Mouse (Mus musculus): ENCODE results near the gene Kidins220. TPM values are rescaled to one million over a fixed set of nuclear protein-coding genes. Genes with fewer than 3 reads are reported as not detected.
A peak's percentile ranks its signal among the peaks of the same experiment; 100 is the strongest.

The Kidins220 gene
- polyA plus RNA-seq, 1 experiment from 2014 or later: 99.7 TPM

DNA sequence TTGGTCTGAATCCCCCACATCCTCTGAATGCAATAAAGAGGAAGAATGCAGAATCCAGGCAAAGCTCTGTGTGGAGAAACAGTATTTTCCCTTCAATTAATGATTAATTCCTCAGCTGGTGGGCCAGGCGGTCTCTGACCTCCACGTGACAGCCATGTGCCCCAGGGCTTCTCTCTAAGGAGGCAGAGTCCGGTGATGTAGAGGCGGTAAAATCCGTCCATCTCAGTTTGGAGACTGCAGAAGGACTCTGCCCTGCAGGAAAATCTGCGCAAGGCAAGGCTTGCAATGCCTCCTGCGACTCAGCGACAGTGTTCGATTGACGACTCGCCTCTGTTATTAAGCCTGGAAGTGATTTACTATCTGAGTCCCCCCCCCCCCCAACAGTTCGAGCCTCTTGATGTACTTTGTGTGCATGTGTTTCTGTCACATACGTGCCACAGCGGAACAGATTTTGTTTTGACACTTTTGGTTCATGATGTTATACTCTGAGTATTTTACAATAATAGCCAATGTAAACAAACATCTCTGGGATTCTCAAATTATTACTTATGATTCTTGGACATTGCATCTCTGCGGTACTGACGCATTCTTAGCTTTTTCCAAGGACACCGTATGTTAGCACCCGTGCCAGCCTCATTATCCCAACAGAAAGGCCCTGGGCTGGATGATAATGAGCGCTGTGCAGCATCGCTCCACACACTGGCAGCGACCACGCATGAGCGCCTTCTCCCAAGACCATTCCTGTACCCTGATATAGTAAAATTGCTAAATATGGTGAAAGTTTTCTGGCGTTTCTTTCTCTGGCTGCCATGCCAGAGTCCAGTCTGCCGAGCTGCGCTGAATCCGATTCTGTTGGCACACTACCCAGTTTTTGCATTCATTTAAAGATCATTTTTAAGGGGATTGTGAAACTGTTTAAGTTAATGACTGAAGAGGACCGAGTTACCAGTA is 122.8 kb downstream of the Kidins220 start:
- peak overlapping the region; percentile 90 for H3K27ac ChIP-seq
- H3K36me3 ChIP-seq (ENCODE audit: inconsistent target): no peaks in the 10 kb centered on the region
- 14% methylated on average over 28 of the region's 28 CpGs for WGBS (ENCODE audit: missing documents)
- H3K4me3 ChIP-seq (ENCODE audit: inconsistent target): peak overlapping the region; percentile 96
- peaks cover 38% of the 10 kb centered on the region for H3K79me2 ChIP-seq (ENCODE audit: inconsistent target)

DNA sequence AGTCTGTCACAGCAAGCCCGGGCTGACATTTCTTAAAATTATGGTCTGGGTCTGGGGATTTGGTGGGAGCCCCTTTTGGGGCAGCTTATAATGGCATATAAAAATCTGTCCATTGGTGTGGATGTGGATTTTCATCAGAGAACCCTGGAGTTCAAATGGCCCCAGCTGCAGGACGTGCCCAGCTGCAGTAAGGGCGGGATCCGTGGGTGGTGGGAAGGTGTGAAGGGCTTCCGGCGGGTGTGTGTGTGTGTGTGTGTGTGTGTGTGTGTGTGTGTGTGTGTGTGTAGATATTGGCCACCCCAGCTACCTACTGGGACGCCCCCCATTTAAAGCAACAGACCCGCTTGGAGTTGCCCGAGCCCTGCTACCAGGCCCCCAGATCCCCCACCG is 123.4 kb downstream of the Kidins220 start:
- H3K79me2 ChIP-seq (ENCODE audit: inconsistent target): peaks cover 31% of the 10 kb centered on the region
- peak overlapping the region; percentile 33 for H3K4me3 ChIP-seq (ENCODE audit: inconsistent target)
- peak overlapping the region; percentile 90 for H3K27ac ChIP-seq
- WGBS (ENCODE audit: missing documents): 13% methylated on average over 7 of the region's 10 CpGs
- no peaks in the 10 kb centered on the region for H3K36me3 ChIP-seq (ENCODE audit: inconsistent target)

DNA sequence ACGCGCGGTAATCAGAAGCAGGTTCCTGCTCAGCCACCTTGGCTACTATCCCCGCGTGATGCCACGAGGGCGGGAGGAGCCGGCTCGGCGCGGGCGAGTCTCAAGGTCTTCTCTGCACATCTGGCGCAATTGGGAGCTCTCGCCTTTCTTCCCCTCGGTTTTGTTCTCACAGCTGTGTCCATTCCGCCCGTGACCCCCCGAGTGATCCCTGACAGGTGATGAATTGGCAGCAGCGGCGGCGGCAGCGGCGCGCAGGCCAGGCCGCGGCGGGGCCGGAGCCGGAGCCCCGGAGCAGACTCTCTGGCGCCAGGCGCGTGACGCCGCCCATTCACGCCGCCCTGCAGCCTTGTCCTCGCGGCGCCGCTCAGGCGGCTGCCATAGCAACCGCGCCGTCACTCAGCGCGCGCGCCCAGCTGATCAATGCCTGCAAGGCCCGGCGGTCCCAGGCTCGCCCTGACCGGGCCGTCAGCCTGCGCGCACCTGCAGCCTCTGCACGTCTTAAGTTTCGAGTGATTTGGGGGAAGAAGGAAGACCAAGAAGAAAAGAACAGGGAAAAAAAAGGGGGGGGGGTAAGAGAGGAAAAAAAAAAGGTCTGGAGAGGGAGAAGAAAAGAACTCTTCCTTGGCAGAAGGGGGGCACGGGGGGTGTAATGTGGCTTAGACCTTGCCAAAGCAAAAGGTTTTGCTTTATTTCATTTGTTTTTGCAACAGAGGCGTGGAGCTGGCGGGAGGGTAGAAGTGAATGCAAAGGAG is 124.0 kb downstream of the Kidins220 start:
- H3K79me2 ChIP-seq (ENCODE audit: inconsistent target): peaks cover 26% of the 10 kb centered on the region
- H3K36me3 ChIP-seq (ENCODE audit: inconsistent target): no peaks in the 10 kb centered on the region
- 0% methylated on average over 58 of the region's 61 CpGs for WGBS (ENCODE audit: missing documents)
- H3K4me3 ChIP-seq (ENCODE audit: inconsistent target): peak overlapping the region; percentile 53
- H3K27ac ChIP-seq: peak overlapping the region; percentile 90

DNA sequence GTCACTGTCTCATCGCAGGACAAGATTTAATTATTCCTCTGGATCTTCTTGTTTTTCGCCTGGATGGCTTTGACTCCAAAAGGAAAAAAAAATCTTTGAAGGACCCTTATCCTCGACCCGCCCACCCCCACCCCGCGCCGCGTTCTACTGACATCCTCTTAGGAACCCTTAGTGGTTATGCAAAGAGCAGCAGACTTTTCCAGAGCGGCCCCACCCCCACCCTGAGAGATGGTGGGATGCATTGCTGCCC is 124.5 kb downstream of the Kidins220 start:
- peak overlapping the region; percentile 53 for H3K4me3 ChIP-seq (ENCODE audit: inconsistent target)
- 0% methylated on average over 9 of the region's 9 CpGs for WGBS (ENCODE audit: missing documents)
- no peaks in the 10 kb centered on the region for H3K36me3 ChIP-seq (ENCODE audit: inconsistent target)
- H3K27ac ChIP-seq: peak overlapping the region; percentile 78
- H3K79me2 ChIP-seq (ENCODE audit: inconsistent target): peaks cover 20% of the 10 kb centered on the region

DNA sequence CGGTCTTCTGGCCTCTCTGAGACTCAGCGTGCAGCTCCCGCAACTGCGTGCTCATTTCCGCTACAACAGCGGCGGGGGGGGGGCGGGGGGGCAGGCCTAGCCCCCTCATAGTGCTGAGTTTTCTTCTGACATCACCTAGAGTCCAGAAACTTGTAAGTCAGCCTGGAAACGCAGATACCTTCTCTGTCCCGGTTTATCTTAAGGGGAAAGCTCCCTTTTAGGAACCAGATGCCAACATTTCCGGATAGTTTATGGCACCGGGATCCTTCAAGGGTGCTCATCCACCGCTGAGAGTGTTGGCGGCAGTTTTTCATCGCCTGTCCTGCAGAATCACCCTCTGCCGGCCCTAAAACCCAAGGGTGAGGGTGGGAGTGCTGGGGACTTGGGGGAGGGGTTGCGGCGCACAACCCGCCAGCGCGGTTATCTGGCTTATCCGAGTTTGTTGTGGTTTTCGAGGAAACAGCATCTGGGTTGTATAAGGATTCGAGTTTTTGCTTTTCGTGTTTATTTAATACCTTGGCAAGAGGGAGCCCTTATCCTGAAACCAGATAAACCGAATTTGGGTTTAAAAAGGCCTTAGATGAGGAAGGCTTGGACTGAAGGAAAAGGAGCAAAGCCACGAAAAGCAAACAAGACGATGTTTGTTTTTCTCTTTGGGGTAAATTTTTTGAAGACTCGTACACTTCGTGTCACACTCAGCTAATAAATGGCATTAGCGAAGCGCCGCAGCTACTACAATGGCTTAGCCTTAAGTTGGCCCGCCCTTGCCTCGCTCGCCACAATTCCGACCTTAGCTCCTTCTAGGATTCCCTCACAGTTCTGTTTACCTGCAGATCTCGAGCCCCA is 125.1 kb downstream of the Kidins220 start:
- peak overlapping the region; percentile 53 for H3K4me3 ChIP-seq (ENCODE audit: inconsistent target)
- peak overlapping the region; percentile 78 for H3K27ac ChIP-seq
- peaks cover 15% of the 10 kb centered on the region for H3K79me2 ChIP-seq (ENCODE audit: inconsistent target)
- 2% methylated on average over 34 of the region's 38 CpGs for WGBS (ENCODE audit: missing documents)
- H3K36me3 ChIP-seq (ENCODE audit: inconsistent target): no peaks in the 10 kb centered on the region

DNA sequence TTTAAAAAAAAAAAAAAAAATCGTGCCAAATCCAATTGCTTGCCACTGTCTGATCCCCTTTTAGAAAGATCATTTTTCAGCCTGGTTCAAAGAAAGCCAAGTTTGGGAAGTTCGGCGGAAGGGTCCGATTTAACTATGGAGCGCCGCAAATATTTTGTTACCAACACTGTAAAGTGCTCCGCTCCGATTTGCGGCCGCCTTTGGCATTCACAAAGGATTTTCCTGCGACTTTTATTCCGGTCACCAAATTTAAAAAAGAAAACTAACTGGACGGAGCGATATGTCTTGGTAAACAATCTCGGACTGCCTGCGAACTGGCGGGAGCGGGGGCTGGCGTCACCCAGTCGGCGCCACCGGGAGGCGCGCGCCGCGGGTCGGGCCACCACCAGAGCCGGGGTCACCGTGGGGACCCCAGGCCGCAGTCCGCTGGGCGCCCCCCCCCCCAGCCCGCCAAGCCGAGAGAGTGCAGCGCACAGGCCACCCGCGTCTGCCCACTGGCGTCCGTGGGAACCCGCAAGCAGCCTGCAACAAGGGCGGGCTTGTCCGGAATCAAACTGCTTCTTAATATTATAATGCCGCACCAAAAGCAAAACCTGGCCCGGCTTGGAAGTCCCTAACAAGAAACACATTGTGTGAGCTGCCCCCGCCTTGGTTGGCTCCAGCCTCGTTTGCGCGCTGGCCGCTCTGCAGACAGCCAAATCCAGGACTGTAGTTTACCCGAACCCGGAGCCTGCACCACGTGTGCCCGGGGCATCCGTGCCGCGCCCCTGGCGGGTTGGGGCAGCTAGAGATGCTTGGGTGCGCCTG is 125.9 kb downstream of the Kidins220 start:
- Histone ChIP-seq H3K36me3 (ENCODE audit: inconsistent target) (no peaks in the 10 kb centered on the region), H3K27ac (peak overlapping the region; percentile 78), H3K4me3 (ENCODE audit: inconsistent target) (peak overlapping the region; percentile 53), H3K79me2 (ENCODE audit: inconsistent target) (peaks cover 7% of the 10 kb centered on the region)
- 1% methylated on average over 59 of the region's 59 CpGs for WGBS (ENCODE audit: missing documents)

DNA sequence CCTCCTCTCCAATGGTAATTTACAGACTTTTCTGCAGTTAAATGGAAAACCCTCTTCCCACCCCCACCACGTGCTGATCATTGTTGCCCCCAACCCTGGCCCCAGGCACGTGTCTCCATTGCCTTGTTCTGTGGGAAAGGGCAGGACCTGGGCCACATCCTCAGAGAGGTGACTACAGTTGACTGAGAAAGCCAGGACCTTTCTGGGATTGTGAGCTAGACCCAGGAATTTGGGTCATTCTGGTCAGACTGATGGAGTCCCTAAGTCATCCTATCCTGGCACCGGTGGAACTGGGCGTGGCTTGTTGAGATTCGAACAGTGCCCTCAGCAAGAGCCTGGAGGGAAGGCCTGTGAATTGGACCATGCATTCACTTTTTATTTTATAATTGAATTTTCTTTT is 126.7 kb downstream of the Kidins220 start:
- Histone ChIP-seq H3K36me3 (ENCODE audit: inconsistent target) (no peaks in the 10 kb centered on the region), H3K4me3 (ENCODE audit: inconsistent target) (no peak overlapping the region), H3K27ac (no peak overlapping the region), H3K79me2 (ENCODE audit: inconsistent target) (peaks cover 4% of the 10 kb centered on the region; the same call in 1 of the 2 replicates)
- 34% methylated on average over 5 of the region's 5 CpGs for WGBS (ENCODE audit: missing documents)

DNA sequence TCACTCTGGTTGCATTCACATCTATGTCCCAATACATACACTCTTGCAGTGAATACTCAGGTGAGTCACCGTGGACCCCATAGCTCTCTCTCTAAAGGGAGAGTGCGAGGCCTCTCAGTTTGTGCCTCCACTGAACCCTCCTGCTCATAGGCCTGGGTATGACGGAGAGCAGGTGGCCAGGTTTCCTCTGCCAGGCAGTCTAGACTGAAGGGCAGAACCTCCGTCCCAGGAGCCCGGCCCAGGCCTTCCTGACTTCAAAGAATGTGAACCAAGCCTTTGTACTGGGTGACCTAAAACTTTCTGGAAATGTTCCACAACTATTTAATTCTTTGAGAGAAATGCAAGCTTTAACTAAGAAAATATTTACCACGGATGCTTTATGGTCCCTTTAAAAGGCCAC is 129.2 kb downstream of the Kidins220 start:
- Histone ChIP-seq H3K27ac (no peak overlapping the region), H3K36me3 (ENCODE audit: inconsistent target) (no peaks in the 10 kb centered on the region), H3K4me3 (ENCODE audit: inconsistent target) (no peak overlapping the region), H3K79me2 (ENCODE audit: inconsistent target) (no peaks in the 10 kb centered on the region)
- WGBS (ENCODE audit: missing documents): 94% methylated on average over 6 of the region's 6 CpGs

DNA sequence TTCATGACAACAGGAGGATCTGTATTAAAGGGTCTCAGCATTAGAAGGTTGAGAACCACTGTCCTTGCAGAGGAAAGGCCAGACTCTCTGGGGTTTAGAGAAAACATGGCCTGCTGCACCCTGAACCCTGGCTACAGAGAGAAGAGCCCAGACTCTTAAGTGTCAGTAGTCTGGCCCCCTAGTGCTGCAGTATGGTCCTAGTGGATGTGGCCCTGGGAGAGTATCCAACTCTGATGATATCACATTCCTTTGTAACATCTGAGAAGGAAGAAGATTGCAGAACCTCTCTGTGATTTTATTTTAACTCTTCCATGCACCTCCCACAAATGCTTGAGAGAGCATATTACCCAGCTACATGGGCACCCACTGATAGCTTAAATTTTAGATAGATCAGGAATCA is 129.8 kb downstream of the Kidins220 start:
- Histone ChIP-seq H3K36me3 (ENCODE audit: inconsistent target) (no peaks in the 10 kb centered on the region), H3K4me3 (ENCODE audit: inconsistent target) (no peak overlapping the region), H3K27ac (no peak overlapping the region), H3K79me2 (ENCODE audit: inconsistent target) (no peaks in the 10 kb centered on the region)

DNA sequence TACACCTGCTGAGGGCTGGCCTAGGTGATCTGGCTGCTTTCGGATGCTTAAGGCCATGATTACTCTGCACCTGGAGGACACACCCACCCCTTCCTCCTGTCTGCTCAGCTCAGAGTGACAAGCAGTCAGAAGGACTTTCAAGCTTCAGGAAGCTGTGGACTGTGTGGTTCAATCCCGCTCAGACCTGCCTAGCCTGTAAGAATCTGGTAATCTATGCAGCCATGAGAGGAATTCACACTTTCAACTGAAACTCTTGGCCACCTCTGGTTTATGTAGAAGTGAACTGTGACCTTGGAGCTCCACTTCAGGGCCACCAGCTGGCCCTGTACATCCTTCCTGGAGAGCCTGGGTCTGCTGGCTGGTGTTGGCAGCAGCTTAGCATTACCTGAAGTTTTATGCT is 134.1 kb downstream of the Kidins220 start:
- Histone ChIP-seq H3K79me2 (ENCODE audit: inconsistent target) (no peaks in the 10 kb centered on the region), H3K27ac (no peak overlapping the region), H3K4me3 (ENCODE audit: inconsistent target) (no peak overlapping the region), H3K36me3 (ENCODE audit: inconsistent target) (no peaks in the 10 kb centered on the region)
- WGBS (ENCODE audit: missing documents): 65% methylated on average over 2 of the region's 2 CpGs

DNA sequence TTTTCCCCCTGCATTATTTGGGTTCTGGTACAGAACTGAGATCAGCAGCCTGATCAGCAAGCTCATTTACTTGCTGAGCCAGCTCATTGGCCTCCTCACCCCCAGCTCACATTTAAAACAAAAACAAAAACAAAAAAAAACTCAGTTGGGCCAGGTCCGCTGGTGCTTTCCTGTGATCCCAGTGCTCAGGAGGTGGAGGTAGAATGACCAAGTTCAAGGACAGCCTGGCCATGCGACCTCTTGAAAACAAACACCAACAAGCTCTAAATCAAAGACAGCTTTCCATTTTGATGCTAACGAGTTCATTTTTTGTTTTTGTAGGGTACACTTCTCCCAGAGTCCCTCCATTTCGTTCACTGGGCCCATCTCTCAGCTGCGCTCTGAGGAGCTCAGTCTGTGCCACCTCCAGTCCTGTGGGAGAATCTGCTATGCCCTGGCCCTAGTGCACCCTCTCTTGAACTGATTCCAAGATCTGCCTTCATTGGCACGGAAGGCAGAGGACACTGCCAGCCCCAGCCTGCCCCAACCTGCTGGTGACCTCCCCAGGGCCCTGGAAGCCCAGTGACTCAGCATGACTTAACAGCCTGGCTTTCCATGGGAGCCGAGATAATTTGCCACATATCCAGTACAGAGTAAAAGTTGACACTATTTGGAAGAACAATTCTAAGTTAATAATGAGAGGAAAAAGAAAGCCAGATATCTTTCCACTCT is 135.4 kb downstream of the Kidins220 start:
- no peaks in the 10 kb centered on the region for H3K36me3 ChIP-seq (ENCODE audit: inconsistent target)
- H3K79me2 ChIP-seq (ENCODE audit: inconsistent target): no peaks in the 10 kb centered on the region
- H3K4me3 ChIP-seq (ENCODE audit: inconsistent target): no peak overlapping the region
- WGBS (ENCODE audit: missing documents): 70% methylated on average over 7 of the region's 7 CpGs
- H3K27ac ChIP-seq: no peak overlapping the region

DNA sequence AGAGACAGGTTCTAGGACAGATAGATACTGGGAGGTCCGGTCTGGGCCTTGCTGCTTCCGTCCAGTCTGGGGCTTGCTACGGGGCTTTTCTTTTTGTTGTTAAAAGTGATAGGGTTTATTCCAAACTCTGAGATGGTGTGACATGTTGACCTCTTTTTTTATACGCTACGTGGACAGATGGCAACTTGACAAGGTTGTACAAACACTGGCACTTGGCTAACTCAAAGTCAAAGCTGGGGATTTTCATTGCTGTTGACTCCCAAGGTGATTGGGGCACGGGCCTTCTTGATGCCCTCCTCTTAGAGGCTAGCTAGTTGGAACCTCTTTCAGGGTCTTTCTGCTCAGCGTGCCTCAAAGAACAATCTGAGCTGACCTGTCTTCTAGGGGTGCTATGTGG is 136.0 kb downstream of the Kidins220 start:
- Histone ChIP-seq H3K79me2 (ENCODE audit: inconsistent target) (no peaks in the 10 kb centered on the region), H3K27ac (no peak overlapping the region), H3K4me3 (ENCODE audit: inconsistent target) (no peak overlapping the region), H3K36me3 (ENCODE audit: inconsistent target) (no peaks in the 10 kb centered on the region)
- WGBS (ENCODE audit: missing documents): 96% methylated on average over 7 of the region's 7 CpGs
